Mouse (Mus musculus): ENCODE results near the gene Gm9922. TPM values are rescaled to one million over a fixed set of nuclear protein-coding genes. Genes with fewer than 3 reads are reported as not detected.

The Gm9922 gene
- polyA plus RNA-seq, 1 experiment from 2014 or later, result 5.8 TPM

GRCm38 (mm10) chr14:101748436-101748835 lies 18.8 kb upstream of the Gm9922 start:
- Histone ChIP-seq H3K9ac (no peak overlapping the region), H3K4me3 (no peak overlapping the region), H3K36me3 (no peaks in the 10 kb centered on the region), H3K27me3 (no peaks in the 10 kb centered on the region), H3K4me1 (peaks cover 13% of the 10 kb centered on the region), H3K27ac (no peak overlapping the region), H3K9me3 (no peaks in the 10 kb centered on the region), H3K4me2 (no peak overlapping the region)
- ATAC-seq (ENCODE audit: insufficient number of reproducible peaks, insufficient read depth, low FRiP score, low TSS enrichment, low read depth), result no peak
- WGBS, result 84% methylated on average over 7 of the region's 7 CpGs

- Histone ChIP-seq H3K27ac (no peak overlapping the region), H3K4me1 (peaks cover 13% of the 10 kb centered on the region), H3K36me3 (no peaks in the 10 kb centered on the region), H3K4me3 (no peak overlapping the region), H3K9me3 (no peaks in the 10 kb centered on the region), H3K4me2 (no peak overlapping the region), H3K9ac (no peak overlapping the region), H3K27me3 (no peaks in the 10 kb centered on the region)
- 89% methylated on average over 11 of the region's 11 CpGs for whole genome bisulfite sequencing
- ATAC-seq (ENCODE audit: insufficient number of reproducible peaks, insufficient read depth, low FRiP score, low TSS enrichment, low read depth), result no peak
Observed at GRCm38 (mm10) chr14:101747811-101748210, 18.2 kb upstream of the Gm9922 start.

- Histone ChIP-seq H3K36me3 (no peaks in the 10 kb centered on the region), H3K9ac (no peak overlapping the region), H3K9me3 (no peaks in the 10 kb centered on the region), H3K27me3 (no peaks in the 10 kb centered on the region), H3K27ac (peak overlapping the region; percentile 34; the same call in 1 of the 2 replicates), H3K4me1 (peaks cover 13% of the 10 kb centered on the region), H3K4me3 (no peak overlapping the region), H3K4me2 (no peak overlapping the region)
- 32% methylated on average over 3 of the region's 3 CpGs for WGBS
- no peak for ATAC-seq (ENCODE audit: insufficient number of reproducible peaks, insufficient read depth, low FRiP score, low TSS enrichment, low read depth)
Observed at GRCm38 (mm10) chr14:101746635-101747034, 17.0 kb upstream of the Gm9922 start.

GRCm38 (mm10) chr14:101737501-101737900 lies 7.9 kb upstream of the Gm9922 start:
- Histone ChIP-seq H3K4me3 (no peak overlapping the region), H3K9me3 (no peaks in the 10 kb centered on the region), H3K27ac (no peak overlapping the region), H3K36me3 (no peaks in the 10 kb centered on the region), H3K4me1 (no peaks in the 10 kb centered on the region), H3K9ac (no peak overlapping the region), H3K27me3 (no peaks in the 10 kb centered on the region), H3K4me2 (no peak overlapping the region)
- no peak for ATAC-seq (ENCODE audit: insufficient number of reproducible peaks, insufficient read depth, low FRiP score, low TSS enrichment, low read depth)
- WGBS, result 79% methylated on average over 4 of the region's 4 CpGs

- Histone ChIP-seq H3K4me3 (no peak overlapping the region), H3K9ac (no peak overlapping the region), H3K36me3 (no peaks in the 10 kb centered on the region), H3K27ac (no peak overlapping the region), H3K9me3 (no peaks in the 10 kb centered on the region), H3K4me1 (peaks cover 12% of the 10 kb centered on the region), H3K4me2 (no peak overlapping the region), H3K27me3 (peaks cover 18% of the 10 kb centered on the region)
- no peak for ATAC-seq (ENCODE audit: insufficient number of reproducible peaks, insufficient read depth, low FRiP score, low TSS enrichment, low read depth)
- 28% methylated on average over 10 of the region's 10 CpGs for WGBS
Observed at GRCm38 (mm10) chr14:101733542-101734303, 4.1 kb upstream of the Gm9922 start.

GRCm38 (mm10) chr14:101729972-101730692 lies 518 bp upstream of the Gm9922 start:
- under 1% methylated on average over 28 of the region's 28 CpGs for WGBS
- Histone ChIP-seq H3K4me3 (peak overlapping the region; percentile 72), H3K9ac (peak overlapping the region; percentile 76), H3K27me3 (peaks cover 18% of the 10 kb centered on the region), H3K4me2 (peak overlapping the region; percentile 98), H3K36me3 (no peaks in the 10 kb centered on the region), H3K9me3 (no peaks in the 10 kb centered on the region), H3K4me1 (peaks cover 24% of the 10 kb centered on the region), H3K27ac (peak overlapping the region; percentile 68)
- ATAC-seq (ENCODE audit: insufficient number of reproducible peaks, insufficient read depth, low FRiP score, low TSS enrichment, low read depth), result peak; percentile 48; the same call in 1 of the 2 replicates

- Histone ChIP-seq H3K4me2 (no peak overlapping the region), H3K36me3 (no peaks in the 10 kb centered on the region), H3K4me3 (no peak overlapping the region), H3K9me3 (no peaks in the 10 kb centered on the region), H3K4me1 (no peaks in the 10 kb centered on the region), H3K27ac (no peak overlapping the region), H3K27me3 (no peaks in the 10 kb centered on the region), H3K9ac (no peak overlapping the region)
- ATAC-seq (ENCODE audit: insufficient number of reproducible peaks, insufficient read depth, low FRiP score, low TSS enrichment, low read depth), result no peak
- WGBS, result 64% methylated on average over 2 of the region's 2 CpGs
Observed at GRCm38 (mm10) chr14:101714414-101714813, 15.2 kb downstream of the Gm9922 start.

- H3K9ac ChIP-seq, result no peak overlapping the region
- no peak for ATAC-seq (ENCODE audit: insufficient number of reproducible peaks, insufficient read depth, low FRiP score, low TSS enrichment, low read depth)
- 89% methylated on average over 5 of the region's 5 CpGs for WGBS
- no peaks in the 10 kb centered on the region for H3K27me3 ChIP-seq
- H3K4me1 ChIP-seq, result no peaks in the 10 kb centered on the region
- no peaks in the 10 kb centered on the region for H3K9me3 ChIP-seq
- H3K4me2 ChIP-seq, result no peak overlapping the region
- no peaks in the 10 kb centered on the region for H3K36me3 ChIP-seq
- no peak overlapping the region for H3K27ac ChIP-seq
- no peak overlapping the region for H3K4me3 ChIP-seq
Observed at GRCm38 (mm10) chr14:101707088-101707487, 22.5 kb downstream of the Gm9922 start.

- Histone ChIP-seq H3K9ac (no peak overlapping the region), H3K27me3 (no peaks in the 10 kb centered on the region), H3K9me3 (no peaks in the 10 kb centered on the region), H3K4me2 (no peak overlapping the region), H3K4me1 (no peaks in the 10 kb centered on the region), H3K4me3 (no peak overlapping the region), H3K27ac (no peak overlapping the region), H3K36me3 (no peaks in the 10 kb centered on the region)
- WGBS, result 75% methylated on average over 4 of the region's 4 CpGs
- no peak for ATAC-seq (ENCODE audit: insufficient number of reproducible peaks, insufficient read depth, low FRiP score, low TSS enrichment, low read depth)
Observed at GRCm38 (mm10) chr14:101704479-101704878, 25.1 kb downstream of the Gm9922 start.

GRCm38 (mm10) chr14:101688406-101688805 lies 41.2 kb downstream of the Gm9922 start:
- H3K4me3 ChIP-seq, result no peak overlapping the region
- no peaks in the 10 kb centered on the region for H3K4me1 ChIP-seq
- ATAC-seq (ENCODE audit: insufficient number of reproducible peaks, insufficient read depth, low FRiP score, low TSS enrichment, low read depth), result no peak
- H3K27ac ChIP-seq, result no peak overlapping the region
- WGBS, result 75% methylated on average over 2 of the region's 2 CpGs
- no peaks in the 10 kb centered on the region; the same call in 1 of the 2 replicates for H3K36me3 ChIP-seq
- H3K9me3 ChIP-seq, result no peaks in the 10 kb centered on the region
- no peak overlapping the region for H3K4me2 ChIP-seq
- H3K27me3 ChIP-seq, result no peaks in the 10 kb centered on the region
- no peak overlapping the region for H3K9ac ChIP-seq

GRCm38 (mm10) chr14:101687696-101688095 lies 41.9 kb downstream of the Gm9922 start:
- 90% methylated on average over 6 of the region's 6 CpGs for WGBS
- Histone ChIP-seq H3K36me3 (no peaks in the 10 kb centered on the region; the same call in 1 of the 2 replicates), H3K27ac (no peak overlapping the region), H3K4me3 (no peak overlapping the region), H3K9ac (no peak overlapping the region), H3K4me1 (no peaks in the 10 kb centered on the region), H3K9me3 (no peaks in the 10 kb centered on the region), H3K27me3 (no peaks in the 10 kb centered on the region), H3K4me2 (no peak overlapping the region)
- no peak for ATAC-seq (ENCODE audit: insufficient number of reproducible peaks, insufficient read depth, low FRiP score, low TSS enrichment, low read depth)
